In genomic region chr6:49973258-49973865, GRCm38 (mm10) we compare ENCODE assay signal across 18 mouse cellular contexts.
A peak's percentile ranks its signal among the peaks of the same experiment; 100 is the strongest.
DNase-seq lines count a peak whose midpoint lies in the region; ATAC-seq and TF ChIP-seq lines count a peak whose summit lies in the region.
"Had no signal": no experiment of that assay in that cellular context is flagged by ENCODE, and none has a peak within 500 bp of the region (broad histone marks: within the 10 kb centered on the region; RNA-seq: fewer than 3 reads in every experiment).

No protein-coding gene starts in this region.

- TF ChIP-seq POLR2A in lung, adult 2 months (IDR thresholded peaks at IDR 0.05; ENCODE audit: borderline replicate concordance, extremely low read depth, low read depth, low read length): no peak

- no peak overlapping the region for H3K4me2 ChIP-seq in lung, embryonic 15.5 days
- H3K4me2 ChIP-seq: heart, embryonic 11.5 days; liver, embryonic 15.5 days; midbrain, embryonic 12.5 days had no signal

- WGBS in lung, embryonic 15.5 days: 39% methylated on average over 7 of the region's 7 CpGs
- 46% methylated on average over 7 of the region's 7 CpGs for WGBS in lung, adult 2 months

- DNase-seq in lung, adult 2 months: no peak
- DNase-seq in thymus, postnatal 4 days: peak; percentile 28
- no peak for DNase-seq in kidney, adult 9 months
- no peak for DNase-seq in neural tube, embryonic 10.5 days (ENCODE audit: extremely low spot score, low spot score)
- DNase-seq: adrenal gland, adult 2 months; cerebellum, adult 8-10 months; gastrocnemius, postnatal 10 days; heart, postnatal 4 days; kidney, postnatal 25 days; layer of hippocampus, postnatal 36 days had no signal

- H3K36me3 ChIP-seq in lung, embryonic 15.5 days: no peaks in the 10 kb centered on the region
- H3K36me3 ChIP-seq: liver, embryonic 15.5 days; midbrain, embryonic 12.5 days had no signal

- H3K27ac ChIP-seq in lung, embryonic 15.5 days: peak overlapping the region; percentile 58; the same call in 1 of the 2 replicates
- H3K27ac ChIP-seq: liver, embryonic 15.5 days; midbrain, embryonic 12.5 days had no signal

- no peak overlapping the region for H3K4me3 ChIP-seq in lung, embryonic 15.5 days
- H3K4me3 ChIP-seq in lung, adult 2 months (replicated peaks; ENCODE audit: extremely low read depth, low read depth, low read length): no peak overlapping the region
- H3K4me3 ChIP-seq: liver, embryonic 15.5 days; midbrain, embryonic 12.5 days; myocyte had no signal

- no peaks in the 10 kb centered on the region for H3K9me3 ChIP-seq in lung, embryonic 15.5 days
- H3K9me3 ChIP-seq: liver, embryonic 15.5 days; midbrain, embryonic 12.5 days had no signal

- no peak for TF ChIP-seq CTCF in lung, adult 2 months (IDR thresholded peaks at IDR 0.05; ENCODE audit: insufficient read depth, low read length)

- H3K27me3 ChIP-seq in lung, embryonic 15.5 days: no peaks in the 10 kb centered on the region
- H3K27me3 ChIP-seq: liver, embryonic 15.5 days; midbrain, embryonic 12.5 days had no signal

- H3K9ac ChIP-seq in lung, embryonic 15.5 days: no peak overlapping the region
- H3K9ac ChIP-seq: liver, embryonic 15.5 days; midbrain, embryonic 12.5 days had no signal

- H3K4me1 ChIP-seq in lung, embryonic 15.5 days: peaks cover 20% of the 10 kb centered on the region
- no peaks in the 10 kb centered on the region; the same call in 1 of the 2 replicates for H3K4me1 ChIP-seq in lung, adult 2 months (ENCODE audit: control insufficient read depth, insufficient read depth, low read length)
- H3K4me1 ChIP-seq: liver, embryonic 15.5 days had no signal

- peak; percentile 59; the same call in 1 of the 2 replicates for ATAC-seq in lung, embryonic 15.5 days (ENCODE audit: borderline replicate concordance, extremely low read depth, low FRiP score, low TSS enrichment)
- ATAC-seq in activated CD4-positive, CD25-positive, alpha-beta regulatory T cell, adult 4 months: peak; percentile 83
- ATAC-seq in megakaryocyte progenitor cell, adult 5-6 weeks (replicated peaks; ENCODE audit: poor library complexity): peak; percentile 34
- ATAC-seq: Patski had no signal
